Mouse (Mus musculus) CD4-positive naive resting alpha-beta T cell, adult 57 days (primary cell): ENCODE measurements around the gene Mtf1. TPM values are rescaled to one million over a fixed set of nuclear protein-coding genes. Genes with fewer than 3 reads are reported as not detected.

Experiments used
- total RNA-seq: library from RNA; stranded (reverse); gene quantifications from one replicate; pipeline ENCODE4 v1.2.4, GENCODE M21; 2023

Mtf1 gene
- total RNA-seq, result 31.7 TPM

DNA sequence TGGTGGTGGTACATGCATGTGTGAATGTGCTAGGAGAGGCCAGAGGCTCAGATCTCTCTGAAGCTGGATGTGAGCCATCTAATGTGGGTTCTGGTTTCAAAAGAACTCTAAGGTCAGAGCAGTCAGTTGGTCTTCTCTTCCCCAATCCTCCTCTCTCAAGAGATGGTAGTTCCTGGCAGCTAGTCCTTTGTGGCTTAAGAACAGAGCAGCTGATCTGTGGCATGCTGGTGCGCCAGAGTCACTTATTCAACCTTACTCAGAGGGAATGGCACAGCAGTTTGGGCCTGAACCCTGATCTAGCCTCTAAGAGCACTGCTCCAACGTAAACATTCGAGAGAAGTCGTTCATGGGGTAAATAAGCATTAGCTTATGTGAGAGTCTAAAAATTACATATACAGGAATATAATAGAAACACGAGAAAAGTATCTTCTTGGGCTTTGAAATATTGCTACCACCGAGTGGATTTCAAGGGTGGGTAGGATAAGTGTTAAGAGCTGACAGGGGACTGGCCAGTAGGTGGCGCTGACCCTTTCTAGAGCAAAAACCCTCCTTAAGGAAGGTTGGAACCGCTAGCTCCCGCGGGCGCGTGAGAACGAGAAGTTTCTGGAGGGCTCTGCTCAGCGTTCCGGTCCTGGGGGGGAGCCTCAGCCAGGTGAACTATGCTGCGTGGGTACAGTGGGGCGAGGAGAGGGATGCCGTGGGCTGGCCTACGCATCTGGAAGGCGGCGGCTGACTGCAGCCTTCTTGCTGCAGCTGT lies at the start of gene Mtf1:
Gene Mtf1 (plus strand): TSS at position 553 of the 757 bp plus-strand sequence.

DNA sequence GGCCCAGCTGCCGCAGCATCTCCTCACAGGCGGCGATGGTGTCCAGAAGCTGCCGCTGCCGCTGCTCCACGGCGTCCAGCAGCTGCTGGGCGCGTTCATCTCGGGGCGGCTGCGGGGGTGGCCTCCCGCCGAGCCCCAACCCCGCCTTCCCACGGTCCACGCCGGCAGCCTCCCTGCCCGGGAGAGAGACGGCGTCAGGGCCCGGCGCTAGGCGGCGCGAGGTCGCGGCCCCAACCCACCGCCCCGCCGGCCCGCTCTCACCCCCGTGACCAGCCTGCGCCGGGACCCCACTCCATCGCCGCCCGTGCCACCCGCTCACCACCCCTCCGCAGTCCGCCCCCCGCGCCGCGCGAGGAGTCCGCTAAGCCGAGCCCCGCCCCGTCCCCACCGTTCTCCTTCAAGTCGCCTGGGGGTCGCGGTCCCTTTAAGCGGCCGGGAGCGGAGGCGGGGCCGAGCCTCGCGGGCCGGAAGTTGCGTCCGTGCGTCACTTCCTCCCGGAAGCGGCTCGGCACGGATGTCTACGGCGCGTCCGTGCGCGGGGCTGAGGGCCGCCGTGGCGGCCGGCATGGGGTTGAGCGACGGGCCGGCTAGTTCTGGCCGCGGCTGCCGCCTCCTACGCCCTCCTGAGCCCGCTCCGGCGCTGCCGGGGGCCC lies 48.5 kb downstream of the Mtf1 start, which contains the start of gene Yrdc:
Gene Yrdc (plus strand): TSS at position 419 of the 653 bp plus-strand sequence.

DNA sequence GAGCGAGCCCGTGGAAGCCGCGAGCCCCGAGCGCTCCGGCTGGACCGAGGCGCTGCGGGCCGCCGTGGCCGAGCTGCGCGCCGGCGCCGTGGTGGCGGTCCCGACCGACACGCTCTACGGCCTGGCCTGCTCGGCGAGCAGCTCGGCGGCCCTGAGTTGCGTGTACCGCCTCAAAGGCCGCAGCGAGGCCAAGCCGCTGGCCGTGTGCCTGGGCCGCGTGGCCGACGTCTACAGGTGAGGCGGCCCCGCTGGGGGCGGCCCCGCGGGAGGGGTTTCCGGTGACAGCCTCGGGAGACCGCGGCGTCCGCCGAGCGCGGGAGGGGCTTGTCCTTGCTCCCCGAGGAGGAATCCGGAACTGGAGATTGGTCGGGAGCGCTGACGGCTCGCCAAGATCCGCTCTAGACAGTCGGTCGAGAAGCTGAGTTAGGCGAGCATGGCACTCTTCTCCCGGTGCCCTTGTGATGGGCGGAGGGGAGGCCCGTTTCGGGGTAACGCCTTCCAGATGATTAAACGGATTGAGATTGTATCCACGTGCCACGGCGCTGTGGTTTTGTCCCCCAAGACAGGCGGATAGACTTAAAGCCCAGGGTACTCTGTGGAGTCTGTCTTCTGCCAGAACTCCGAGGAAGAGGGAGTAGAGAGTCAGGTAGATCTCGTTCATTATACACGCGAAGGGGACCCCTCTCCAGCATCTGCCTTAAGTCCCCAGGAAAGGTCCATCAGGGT lies 49.2 kb downstream of the Mtf1 start, which contains the start of gene 1110065P20Rik:
Gene 1110065P20Rik (minus strand): TSS at position 264 of the 726 bp plus-strand sequence.

DNA sequence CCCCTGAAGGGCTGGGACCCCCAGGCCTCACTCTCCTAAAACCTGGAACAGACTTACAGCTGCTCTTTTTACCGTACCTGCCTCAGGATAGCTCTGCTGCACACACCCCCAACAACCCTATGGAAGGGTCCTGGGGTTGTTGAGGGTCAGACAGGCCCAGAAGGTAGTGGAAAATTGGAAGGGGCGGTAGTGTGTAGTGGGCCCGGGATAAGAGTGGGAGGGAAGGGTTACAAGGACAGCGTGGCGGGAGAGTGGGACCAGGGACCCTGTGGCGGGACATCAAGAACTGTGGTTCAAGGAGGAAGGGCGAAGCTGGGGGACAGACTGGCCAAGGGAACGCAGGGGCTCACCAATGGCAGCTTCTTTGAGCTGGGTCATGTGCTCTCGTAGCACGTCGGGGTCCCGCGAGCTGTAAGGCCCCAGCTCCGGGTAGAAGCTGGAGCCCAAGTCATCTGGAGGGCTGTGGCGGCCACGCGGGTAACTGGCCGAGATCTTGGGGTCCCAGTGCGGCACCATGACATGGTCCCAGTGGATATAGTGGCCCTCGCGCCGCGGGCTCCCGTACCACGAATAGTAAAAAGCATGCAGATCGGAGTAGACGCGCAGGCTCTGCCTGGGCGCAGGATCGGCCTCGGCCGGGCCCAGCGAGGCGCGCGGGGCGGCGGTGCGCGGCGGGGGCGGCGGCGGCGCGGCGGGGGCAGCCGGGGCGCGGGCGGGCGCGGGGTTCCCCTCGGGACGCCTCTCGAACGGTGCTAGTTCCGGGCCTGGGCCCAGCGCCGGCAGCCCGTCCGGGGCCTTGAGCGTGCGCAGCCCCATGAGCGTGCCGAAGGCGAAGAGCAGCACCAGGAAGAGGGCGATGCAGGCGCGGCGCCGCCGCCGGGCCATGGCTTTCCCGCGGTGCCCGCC lies 59.6 kb downstream of the Mtf1 start, which contains the start of gene Maneal:
Gene Maneal (minus strand): TSS at position 889 of the 906 bp plus-strand sequence.

DNA sequence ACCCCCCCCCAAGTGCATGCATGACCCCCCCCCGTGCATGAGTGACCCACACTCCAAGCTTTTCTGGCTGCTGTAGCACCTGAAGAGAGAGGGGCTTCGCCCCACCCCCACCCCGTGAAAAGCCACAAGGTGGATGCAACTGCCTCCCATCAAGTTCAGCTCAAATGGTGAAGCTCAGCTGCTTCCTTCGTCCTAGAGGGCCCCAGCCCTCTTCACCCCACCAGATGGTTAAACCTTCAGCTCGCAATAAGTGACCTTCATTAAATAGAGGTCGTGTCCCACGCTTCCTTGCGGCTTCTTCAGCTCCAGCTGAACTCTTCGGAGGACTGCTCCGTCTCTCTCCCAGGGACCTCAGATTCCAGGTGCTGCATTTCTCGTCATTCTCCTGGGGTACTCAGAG lies 78.7 kb downstream of the Mtf1 start, which contains the start of gene Epha10:
Gene Epha10 (plus strand): TSS at position 301 of the 400 bp plus-strand sequence.

Other genes with a start within 250 kb of the Mtf1 start
- gene 3100002H09Rik, start 191.3 kb upstream of the Mtf1 start, total RNA-seq, result not detected
- not detected for gene Pou3f1, start 145.3 kb upstream of the Mtf1 start, total RNA-seq
- gene Utp11, start 108.5 kb upstream of the Mtf1 start, total RNA-seq, result 24.5 TPM
- gene Fhl3, start 101.4 kb upstream of the Mtf1 start, total RNA-seq, result 16.4 TPM
- 60.7 TPM for gene Sf3a3, start 87.3 kb upstream of the Mtf1 start, total RNA-seq
- gene Inpp5b, start 60.3 kb upstream of the Mtf1 start, total RNA-seq, result 101 TPM
- gene Yrdc, start 48.6 kb downstream of the Mtf1 start, total RNA-seq, result 93.8 TPM
- gene 1110065P20Rik, start 49.1 kb downstream of the Mtf1 start, total RNA-seq, result 16.4 TPM
- gene Maneal, start 60.1 kb downstream of the Mtf1 start, total RNA-seq, result 3.6 TPM
- not detected for gene Epha10, start 78.8 kb downstream of the Mtf1 start, total RNA-seq
- 22.6 TPM for gene 9930104L06Rik, start 134.9 kb downstream of the Mtf1 start, total RNA-seq
- 1.8 TPM for gene Cdca8, start 137.2 kb downstream of the Mtf1 start, total RNA-seq
- 1.7 TPM for gene Rspo1, start 184.3 kb downstream of the Mtf1 start, total RNA-seq
- 74.6 TPM for gene Gnl2, start 214.5 kb downstream of the Mtf1 start, total RNA-seq